Mouse (Mus musculus): ENCODE results near the gene Olfr231.

Gene Olfr231

DNA sequence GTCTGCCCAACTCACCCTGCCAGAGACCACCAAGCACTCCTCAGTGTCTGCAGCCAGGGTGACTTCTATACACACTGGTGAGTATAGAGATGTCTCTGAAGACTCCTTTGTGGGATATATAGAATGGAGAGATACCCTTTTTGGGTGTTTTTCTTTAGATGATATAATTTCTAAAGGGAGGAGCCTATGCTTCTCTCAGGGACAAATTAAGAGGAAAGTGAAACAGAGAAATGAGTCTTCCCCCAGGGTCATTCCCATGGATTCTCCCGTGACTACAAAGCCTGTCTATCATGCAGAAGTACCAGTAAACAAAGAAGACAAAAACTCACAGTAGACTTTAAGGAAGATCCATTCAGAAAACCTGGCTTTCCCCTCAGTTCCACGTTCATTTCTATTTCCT lies at the start of gene Olfr231:
Gene Olfr231 (minus strand): TSS at position 101 of the 400 bp plus-strand sequence.
- DNase-seq (ENCODE audit: low read depth, low spot score): no peak

DNA sequence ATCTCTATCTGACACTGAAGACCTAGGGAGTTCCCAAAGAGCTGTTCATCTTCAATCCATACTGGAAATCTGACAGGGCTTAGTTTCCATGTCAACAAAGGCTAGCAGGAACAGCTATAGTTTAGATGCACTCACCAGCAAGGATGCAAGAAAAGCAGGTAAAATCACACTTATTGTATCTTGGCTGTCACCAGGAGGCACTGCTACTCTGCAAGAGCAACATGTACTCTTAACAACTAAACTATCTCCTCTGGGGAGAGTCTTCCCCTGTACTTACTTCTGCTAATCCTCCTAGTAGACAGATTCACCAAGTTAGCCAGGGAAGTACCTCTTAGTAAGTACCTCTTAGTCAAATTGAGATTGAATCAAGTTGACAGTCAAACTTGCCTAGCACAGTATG lies 48.1 kb upstream of the Olfr231 start:
- no peak for DNase-seq (ENCODE audit: low read depth, low spot score)

DNA sequence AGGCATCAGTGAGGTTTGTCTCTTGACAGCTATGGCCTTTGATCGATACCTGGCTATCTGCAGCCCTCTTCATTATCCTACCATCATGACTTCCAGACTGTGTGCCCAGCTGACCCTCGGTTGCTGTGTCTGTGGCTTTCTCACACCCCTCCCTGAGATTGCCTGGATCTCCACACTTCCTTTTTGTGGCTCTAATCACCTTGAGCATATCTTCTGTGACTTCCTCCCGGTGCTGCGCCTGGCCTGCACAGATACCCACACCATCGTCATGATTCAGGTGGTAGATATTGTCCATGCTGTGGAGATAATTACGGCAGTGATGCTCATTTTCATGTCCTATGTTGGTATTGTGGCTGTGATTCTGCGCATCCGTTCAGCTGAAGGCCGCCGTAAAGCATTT lies 38.1 kb upstream of the Olfr231 start:
- no peak for DNase-seq (ENCODE audit: low read depth, low spot score)

DNA sequence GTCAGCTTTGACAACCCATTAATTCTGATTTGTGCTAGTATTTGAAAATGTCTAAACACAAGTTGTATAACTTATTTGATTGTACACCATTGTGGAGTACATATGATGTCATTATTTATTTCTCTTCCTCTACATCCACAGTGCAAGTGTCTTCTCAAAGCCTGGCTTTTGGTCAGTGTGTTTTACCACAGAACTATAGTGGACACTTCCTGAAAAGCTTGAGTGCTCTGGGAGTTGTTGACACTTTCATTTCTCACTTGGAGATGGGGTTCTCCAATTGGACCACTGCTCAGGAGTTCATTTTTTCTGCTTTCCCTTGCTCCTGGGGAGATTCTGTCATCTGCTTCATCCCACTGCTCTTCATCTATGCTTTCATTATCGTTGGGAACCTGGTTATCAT lies 37.5 kb upstream of the Olfr231 start:
- no peak for DNase-seq (ENCODE audit: low read depth, low spot score)

DNA sequence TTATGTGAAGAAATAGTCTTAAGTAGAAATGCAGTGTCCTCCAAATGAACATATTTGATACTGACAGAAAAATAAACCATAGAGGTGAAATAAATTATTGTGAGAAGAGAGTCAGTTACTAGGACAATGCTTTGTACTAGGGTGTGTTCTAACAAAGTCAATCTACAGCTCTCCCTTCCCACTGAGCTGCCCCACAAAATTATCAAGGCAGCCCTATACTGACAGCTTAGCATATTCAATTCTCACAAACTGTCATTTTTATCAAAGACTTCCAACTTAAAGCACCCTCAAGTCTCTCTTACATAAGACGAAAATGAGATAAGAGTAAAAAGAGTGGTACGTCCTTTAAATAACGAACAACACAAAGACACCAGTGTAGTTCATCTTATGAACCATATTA lies 36.7 kb upstream of the Olfr231 start:
- DNase-seq (ENCODE audit: low read depth, low spot score): no peak

DNA sequence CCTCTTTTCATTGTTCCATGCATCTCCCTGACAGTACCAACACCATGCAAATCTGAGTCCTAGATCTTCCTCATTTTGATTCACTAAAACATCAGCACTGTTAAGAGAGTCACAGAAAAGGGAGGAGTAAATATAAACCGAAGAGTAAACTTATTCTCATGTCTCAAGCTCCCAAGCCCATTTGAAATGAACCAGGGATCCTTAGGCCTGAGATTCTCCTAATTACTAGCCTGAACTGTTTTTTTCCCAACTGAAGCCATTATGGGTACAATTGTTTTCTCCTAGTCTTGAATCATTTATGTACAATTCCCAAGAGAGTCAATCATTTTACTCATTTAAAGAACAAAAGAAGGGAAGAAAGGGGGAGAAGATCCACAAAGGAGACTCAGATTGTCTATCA lies 34.4 kb upstream of the Olfr231 start, which contains the start of gene Olfr420:
Gene Olfr420 (plus strand): TSS at position 301 of the 400 bp plus-strand sequence.
- no peak for DNase-seq (ENCODE audit: low read depth, low spot score)

DNA sequence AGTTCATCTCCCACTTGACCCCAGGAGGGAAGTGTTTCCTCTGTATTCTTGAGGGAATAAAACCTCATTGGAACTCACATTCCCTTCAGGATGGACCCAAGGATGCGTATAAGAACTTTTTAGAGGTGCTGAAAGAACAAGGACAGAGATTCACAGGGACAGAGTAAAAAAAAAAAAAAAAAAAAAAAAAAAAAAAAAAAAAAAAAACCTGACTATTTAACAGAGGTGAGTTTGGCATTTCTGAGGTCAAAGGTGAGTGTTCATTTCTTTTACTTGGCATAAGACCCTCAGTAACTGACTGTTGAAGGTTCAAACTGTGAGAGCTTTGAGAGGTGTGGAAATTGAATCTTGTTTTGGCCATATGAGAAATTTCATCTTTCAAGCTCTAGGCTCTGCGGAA lies 28.3 kb upstream of the Olfr231 start:
- DNase-seq (ENCODE audit: low read depth, low spot score): no peak

DNA sequence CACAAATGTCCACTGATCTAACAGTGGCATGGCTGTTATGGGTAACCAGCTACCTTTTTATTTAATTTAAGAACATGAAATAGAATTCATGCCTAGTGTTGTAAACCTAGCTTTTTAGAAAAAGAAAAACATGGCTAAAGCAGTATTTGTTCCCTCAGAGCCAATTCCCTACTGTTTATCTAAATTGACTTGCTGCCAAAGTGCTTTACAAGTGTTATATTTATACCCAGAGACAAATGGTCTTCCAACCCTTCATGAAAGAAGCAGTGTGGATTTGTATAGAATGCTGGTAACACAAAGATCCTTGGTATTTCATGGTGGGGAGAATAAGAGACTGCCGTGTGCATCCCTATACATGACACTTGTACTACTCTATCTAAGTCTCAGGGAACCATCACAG lies 25.7 kb upstream of the Olfr231 start:
- DNase-seq (ENCODE audit: low read depth, low spot score): no peak

DNA sequence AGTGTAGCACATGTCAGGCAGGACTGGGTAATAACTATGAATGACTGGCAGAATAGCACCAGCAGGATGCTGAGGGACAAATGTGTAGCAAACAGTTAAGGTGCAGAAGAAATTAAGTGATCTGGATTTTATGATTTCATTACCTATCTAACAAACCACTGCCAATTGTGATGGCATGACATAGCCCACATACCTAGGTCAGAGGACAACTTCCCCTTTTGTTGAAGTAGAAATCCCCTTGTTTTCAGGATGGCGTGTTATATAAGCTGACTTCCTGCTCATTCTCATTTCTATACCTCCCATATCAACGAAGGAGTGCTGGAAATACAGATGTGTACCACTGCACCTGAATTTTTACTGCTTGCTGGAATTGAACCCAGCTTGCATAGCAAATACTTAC lies 20.4 kb upstream of the Olfr231 start:
- no peak for DNase-seq (ENCODE audit: low read depth, low spot score)

DNA sequence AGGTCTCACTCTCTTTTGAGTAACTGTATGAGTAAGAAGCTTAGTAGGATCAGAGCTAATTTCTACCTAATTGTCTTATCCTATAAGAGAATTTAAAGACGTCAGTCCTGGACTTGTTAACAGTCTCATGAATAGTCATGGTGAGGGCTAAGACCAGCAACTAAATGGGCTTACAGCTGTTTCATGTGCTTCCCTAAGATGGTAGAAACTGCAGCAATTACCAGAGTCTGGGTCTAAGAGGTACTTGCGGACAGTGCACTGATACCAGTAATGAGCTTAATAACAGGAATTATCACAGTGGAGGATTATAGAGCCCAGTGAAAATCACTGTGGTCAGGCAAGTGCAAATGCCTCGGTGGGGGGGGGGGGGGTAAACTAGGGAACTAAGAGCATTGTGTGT lies 11.0 kb upstream of the Olfr231 start:
- no peak for DNase-seq (ENCODE audit: low read depth, low spot score)

DNA sequence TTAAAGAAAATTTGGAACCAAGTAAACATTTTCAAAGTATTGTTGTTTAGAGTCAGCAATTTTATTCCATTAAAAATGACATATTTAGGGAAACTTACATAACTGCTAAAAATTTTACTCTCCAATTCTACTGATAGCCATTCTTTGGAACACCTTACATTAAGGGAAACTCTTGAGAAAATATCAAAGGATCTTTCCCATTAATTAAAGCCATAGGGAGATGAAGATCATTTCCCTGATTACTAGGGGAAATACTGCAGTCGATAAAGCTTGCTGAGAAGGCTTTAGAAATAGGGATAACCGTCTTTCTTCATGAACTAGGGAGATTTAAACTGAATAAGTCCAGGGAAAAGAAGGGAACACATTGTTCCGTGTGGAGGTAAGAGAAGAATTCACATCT lies 10.3 kb upstream of the Olfr231 start, which contains the start of gene Olfr424:
Gene Olfr424 (plus strand): TSS at position 301 of the 400 bp plus-strand sequence.
- no peak for DNase-seq (ENCODE audit: low read depth, low spot score)

DNA sequence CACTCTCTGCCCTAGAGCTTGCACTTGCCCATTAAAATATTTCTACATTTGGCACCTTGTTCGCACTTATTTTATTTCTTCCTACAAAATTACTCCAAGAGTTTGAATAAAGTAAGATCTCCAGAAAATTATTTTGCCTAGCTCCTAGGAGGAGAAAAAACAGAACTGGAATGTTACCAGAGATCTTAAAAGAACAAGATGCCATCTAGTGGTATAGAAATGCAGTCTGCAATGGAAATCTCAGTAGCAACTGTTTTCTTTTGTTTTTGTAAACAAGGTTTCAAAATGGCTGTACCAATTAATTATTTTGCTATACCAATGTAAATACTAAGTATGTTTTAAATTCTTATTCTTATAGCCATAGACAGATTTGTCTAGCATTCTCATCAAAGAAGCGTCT lies 17.2 kb downstream of the Olfr231 start:
- DNase-seq (ENCODE audit: low read depth, low spot score): peak; percentile 3

DNA sequence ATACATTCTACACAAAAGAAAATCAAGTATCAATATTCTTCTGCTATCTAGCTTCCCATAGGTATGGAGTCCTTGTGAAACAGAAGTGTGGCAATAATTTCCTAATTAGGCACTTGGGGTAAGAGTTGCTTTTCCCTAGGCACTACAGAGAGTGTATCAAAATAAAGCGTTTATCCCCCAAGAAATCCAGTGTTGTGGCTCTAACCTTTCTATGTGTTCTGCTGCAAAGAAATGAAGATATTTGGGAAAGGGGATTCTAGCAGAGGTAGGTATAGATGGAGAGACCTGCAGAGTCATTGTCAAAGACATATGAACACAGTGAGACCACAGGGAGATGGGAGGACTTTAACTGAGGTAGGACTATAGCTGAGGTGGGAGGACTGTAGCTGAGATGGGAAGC lies 24.4 kb downstream of the Olfr231 start, which contains the start of gene Olfr427:
Gene Olfr427 (plus strand): TSS at position 301 of the 400 bp plus-strand sequence.
- no peak for DNase-seq (ENCODE audit: low read depth, low spot score)

DNA sequence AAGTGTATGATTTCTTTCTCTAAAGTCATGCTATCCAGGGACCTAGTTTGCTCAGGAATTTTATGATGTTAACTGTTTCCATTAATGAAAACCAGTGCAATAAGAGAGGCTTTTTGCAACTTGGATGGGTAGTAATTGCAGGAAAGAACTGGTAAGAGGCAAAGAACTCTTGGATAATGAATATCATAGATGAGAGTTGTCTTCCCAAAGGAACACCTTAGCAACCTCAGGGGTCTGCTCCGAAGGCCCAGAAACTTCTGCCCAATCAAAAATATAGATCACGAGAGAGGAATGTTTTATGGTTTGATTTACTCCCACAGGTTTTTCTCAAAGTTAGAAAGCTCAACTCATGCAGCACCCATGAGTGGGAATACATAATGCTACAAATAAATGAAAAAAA lies 36.9 kb downstream of the Olfr231 start, which contains the start of gene Olfr429:
Gene Olfr429 (plus strand): TSS at position 301 of the 400 bp plus-strand sequence.
- no peak for DNase-seq (ENCODE audit: low read depth, low spot score)

DNA sequence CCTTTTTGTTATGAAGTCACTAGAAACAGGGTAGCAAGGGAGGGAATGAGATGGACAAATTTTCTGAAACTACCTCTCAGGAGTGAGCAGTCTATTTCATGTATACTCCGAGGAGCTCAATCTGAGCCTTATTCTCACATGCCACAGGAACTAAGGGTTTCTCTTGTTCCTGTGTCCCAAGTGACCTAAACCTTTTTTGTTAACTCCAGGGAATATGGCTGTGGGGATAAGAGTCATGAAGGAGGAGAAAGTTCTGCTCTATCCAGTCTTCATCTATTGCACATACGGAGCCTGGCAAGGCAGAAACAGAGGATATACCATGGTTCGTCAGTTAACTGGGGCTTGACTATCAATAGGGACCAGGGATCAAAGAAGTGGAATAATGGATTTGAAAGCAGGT lies 54.7 kb downstream of the Olfr231 start, which contains the start of gene Olfr430:
Gene Olfr430 (plus strand): TSS at position 301 of the 400 bp plus-strand sequence.
- DNase-seq (ENCODE audit: low read depth, low spot score): no peak

Measured in skeletal muscle tissue, adult 2 months (tissue).